Mouse (Mus musculus): ENCODE results near the gene Map4k4.

The Map4k4 gene

GRCm38 (mm10) chr1:39900181-39901005, at the start of gene Map4k4:
Gene Map4k4, plus strand, starts transcription at chr1:39900913.
- ChIA-PET CTCF (interaction anchor here in 1 of 4 experiments (0.6 kb wide), 1 partner anchor 272 kb away, joined by 4 read pairs; no protein-coding TSS in a partner anchor), POLR2A (interaction anchor here in 2 of 4 experiments (0.8 to 1.0 kb wide), 2 partner anchors 12 to 72 kb away, joined by 3 to 5 read pairs; no protein-coding TSS in a partner anchor)

- ChIA-PET POLR2A (no interaction called here), CTCF (no interaction called here)
Measured at GRCm38 (mm10) chr1:39855949-39856348, 44.8 kb upstream of the Map4k4 start.

- CTCF ChIA-PET: interaction anchor here in 2 of 4 experiments (0.5 to 1.7 kb wide), 2 partner anchors 80 to 87 kb away, joined by 4 to 7 read pairs; no protein-coding TSS in a partner anchor
- POLR2A ChIA-PET: interaction anchor here in 2 of 4 experiments (0.7 to 1.7 kb wide), 2 partner anchors 45 to 82 kb away, joined by 3 read pairs; no protein-coding TSS in a partner anchor
Measured at GRCm38 (mm10) chr1:39856795-39857447, 43.8 kb upstream of the Map4k4 start.

GRCm38 (mm10) chr1:39857448-39857820, 43.3 kb upstream of the Map4k4 start:
- POLR2A ChIA-PET: interaction anchor here in 2 of 4 experiments (0.8 to 1.7 kb wide), 4 partner anchors 9 to 125 kb away, joined by 3 to 4 read pairs (median 3); no protein-coding TSS in a partner anchor
- CTCF ChIA-PET: interaction anchor here in 1 of 4 experiments (1.7 kb wide), 1 partner anchor 79 kb away, joined by 4 read pairs; no protein-coding TSS in a partner anchor

GRCm38 (mm10) chr1:39859213-39859612, 41.5 kb upstream of the Map4k4 start:
- CTCF ChIA-PET: interaction anchor here in 2 of 4 experiments (0.6 to 1.0 kb wide), 2 partner anchors 19 to 46 kb away, joined by 3 to 4 read pairs; no protein-coding TSS in a partner anchor
- POLR2A ChIA-PET: interaction anchor here in 3 of 4 experiments (0.6 to 1.8 kb wide), 6 partner anchors 8 to 43 kb away, joined by 3 to 7 read pairs (median 4); no protein-coding TSS in a partner anchor

- POLR2A ChIA-PET: interaction anchor here in 3 of 4 experiments (1.0 to 1.3 kb wide), 4 partner anchors 8 to 258 kb away, joined by 3 read pairs; no protein-coding TSS in a partner anchor
- CTCF ChIA-PET: no interaction called here
Measured at GRCm38 (mm10) chr1:39866367-39867141, 34.2 kb upstream of the Map4k4 start.

- POLR2A ChIA-PET: interaction anchor here in 3 of 4 experiments (1.0 to 1.7 kb wide), 5 partner anchors 8 to 258 kb away, joined by 3 to 4 read pairs (median 3); no protein-coding TSS in a partner anchor
- CTCF ChIA-PET: no interaction called here
Measured at GRCm38 (mm10) chr1:39867142-39867525, 33.6 kb upstream of the Map4k4 start.

GRCm38 (mm10) chr1:39867966-39868593, 32.6 kb upstream of the Map4k4 start:
- ChIA-PET POLR2A (interaction anchor here in 2 of 4 experiments (0.8 to 1.7 kb wide), 6 partner anchors 8 to 96 kb away, joined by 3 to 5 read pairs (median 3); no protein-coding TSS in a partner anchor), CTCF (no interaction called here)

- ChIA-PET CTCF (interaction anchor here in 1 of 4 experiments (0.5 kb wide), 1 partner anchor 108 kb away, joined by 5 read pairs; no protein-coding TSS in a partner anchor), POLR2A (interaction anchor here in 2 of 4 experiments (0.6 to 1.7 kb wide), 8 partner anchors 10 to 172 kb away, joined by 3 to 5 read pairs (median 4); no protein-coding TSS in a partner anchor)
Measured at GRCm38 (mm10) chr1:39868825-39869571, 31.7 kb upstream of the Map4k4 start.

GRCm38 (mm10) chr1:39869721-39870201, 31.0 kb upstream of the Map4k4 start:
- ChIA-PET POLR2A (interaction anchor here in 1 of 4 experiments (0.6 to 1.7 kb wide), 4 partner anchors 12 to 172 kb away, joined by 3 to 4 read pairs (median 4); no protein-coding TSS in a partner anchor), CTCF (interaction anchor here in 2 of 4 experiments (0.7 to 1.0 kb wide), 2 partner anchors 132 to 859 kb away, joined by 3 read pairs; no protein-coding TSS in a partner anchor)

GRCm38 (mm10) chr1:39877981-39878380, 22.7 kb upstream of the Map4k4 start:
- ChIA-PET CTCF (interaction anchor here in 1 of 4 experiments (0.6 kb wide), 1 partner anchor 222 kb away, joined by 3 read pairs; no protein-coding TSS in a partner anchor), POLR2A (interaction anchor here in 1 of 4 experiments (0.6 kb wide), 1 partner anchor 12 kb away, joined by 3 read pairs; no protein-coding TSS in a partner anchor)

- CTCF ChIA-PET: no interaction called here
- POLR2A ChIA-PET: interaction anchor here in 1 of 4 experiments (1.0 kb wide), 1 partner anchor 15 kb away, joined by 3 read pairs; no protein-coding TSS in a partner anchor
Measured at GRCm38 (mm10) chr1:39882505-39882904, 18.2 kb upstream of the Map4k4 start.

GRCm38 (mm10) chr1:39884803-39885515, 15.8 kb upstream of the Map4k4 start:
- POLR2A ChIA-PET: interaction anchor here in 2 of 4 experiments (1.0 to 2.5 kb wide), 5 partner anchors 8 to 25 kb away, joined by 3 to 6 read pairs (median 4); no protein-coding TSS in a partner anchor

GRCm38 (mm10) chr1:39887997-39888396, 12.7 kb upstream of the Map4k4 start:
- CTCF ChIA-PET: no interaction called here
- POLR2A ChIA-PET: interaction anchor here in 2 of 4 experiments (0.6 to 1.3 kb wide), 3 partner anchors 13 to 41 kb away, joined by 4 to 5 read pairs (median 4); partner anchors contain the start of gene Map4k4 (in 1 of the 2)

More at GRCm38 (mm10) chr1:39884803-39885515, 15.8 kb upstream of the Map4k4 start:
- CTCF ChIA-PET: interaction anchor here in 1 of 4 experiments (0.7 to 1.0 kb wide), 3 partner anchors 45 to 117 kb away, joined by 3 to 4 read pairs (median 3); no protein-coding TSS in a partner anchor

- CTCF ChIA-PET: no interaction called here
- POLR2A ChIA-PET: interaction anchor here in 2 of 4 experiments (1.3 to 1.4 kb wide), 2 partner anchors 13 to 74 kb away, joined by 3 to 5 read pairs; no protein-coding TSS in a partner anchor
Measured at GRCm38 (mm10) chr1:39889429-39889828, 11.3 kb upstream of the Map4k4 start.

GRCm38 (mm10) chr1:39889973-39890372, 10.7 kb upstream of the Map4k4 start:
- CTCF ChIA-PET: no interaction called here
- POLR2A ChIA-PET: interaction anchor here in 2 of 4 experiments (0.6 to 1.4 kb wide), 7 partner anchors 12 to 73 kb away, joined by 3 to 5 read pairs (median 4); no protein-coding TSS in a partner anchor
